Mouse (Mus musculus): Measurements from ENCODE around the gene Scn8a.

DNA sequence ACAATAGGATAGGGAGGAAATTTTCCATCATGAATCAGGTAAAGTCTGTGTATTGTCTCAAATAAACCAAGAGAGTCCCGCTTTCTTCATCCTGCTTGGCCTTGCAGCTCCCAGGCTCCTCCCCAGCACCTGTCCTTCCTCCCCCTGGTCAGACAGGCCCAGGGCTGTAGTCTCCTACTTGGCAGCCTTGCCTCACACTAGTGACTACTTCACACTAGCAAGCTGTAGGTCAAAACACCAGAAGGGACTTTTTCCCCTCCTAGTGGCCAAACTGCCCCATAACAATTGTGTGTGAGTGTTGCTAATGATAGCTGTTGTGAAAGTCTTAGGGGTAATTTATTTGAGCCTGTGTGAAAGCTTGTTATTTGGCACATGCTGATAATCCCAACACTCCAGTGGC is 105.0 kb downstream of the Scn8a start:
- no peak for TF ChIP-seq POLR2A (IDR thresholded peaks at IDR 0.05; ENCODE audit: insufficient read depth, low read depth, low read length)
- TF ChIP-seq CTCF (IDR thresholded peaks at IDR 0.05): peak; percentile 54

Measured in heart, adult 2 months (tissue).